Mouse (Mus musculus): ENCODE measurements at regions not wholly inside any gene's neighbourhood (a gene's known extent, or its start where the extent isn't known, plus 50 kb on each side); places are given as distances from the start of the nearest gene placed in this dataset.
"Not testable (repeated sequence)": the region's sequence is repeated elsewhere in the genome, so short reads cannot be mapped to it uniquely, and the experiment has no call there.

- H3K27ac ChIP-seq (ENCODE audit: low read length); H3K4me1 ChIP-seq (ENCODE audit: control insufficient read depth, insufficient read depth, low read length); H3K27me3 ChIP-seq (ENCODE audit: control insufficient read depth, insufficient read depth, low read depth, low read length); H3K36me3 ChIP-seq (ENCODE audit: control insufficient read depth, insufficient read depth, low read length); ATAC-seq; H3K4me3 ChIP-seq (ENCODE audit: low read depth, low read length); H3K4me2 ChIP-seq (ENCODE audit: low read length); H3K9ac ChIP-seq (ENCODE audit: low read depth, low read length); H3K9me3 ChIP-seq (replicated peaks; ENCODE audit: control insufficient read depth, low read length, poor library complexity, severe bottlenecking): not testable (repeated sequence)
- 74% methylated on average over 3 of the region's 4 CpGs for WGBS
Measured at GRCm38 (mm10) chr12:20802027-20802426, 188.2 kb upstream of the Asap2 start.

GRCm38 (mm10) chr12:20805466-20805865, 184.8 kb upstream of the Asap2 start:
- H3K9me3 ChIP-seq (replicated peaks; ENCODE audit: control insufficient read depth, low read length, poor library complexity, severe bottlenecking): peaks cover 13% of the 10 kb centered on the region; the same call in 1 of the 2 replicates
- H3K4me3 ChIP-seq (ENCODE audit: low read depth, low read length); H3K4me2 ChIP-seq (ENCODE audit: low read length); H3K36me3 ChIP-seq (ENCODE audit: control insufficient read depth, insufficient read depth, low read length); ATAC-seq; H3K27me3 ChIP-seq (ENCODE audit: control insufficient read depth, insufficient read depth, low read depth, low read length); H3K4me1 ChIP-seq (ENCODE audit: control insufficient read depth, insufficient read depth, low read length); H3K9ac ChIP-seq (ENCODE audit: low read depth, low read length); H3K27ac ChIP-seq (ENCODE audit: low read length): not testable (repeated sequence)
- WGBS: 93% methylated on average over 4 of the region's 5 CpGs

- peaks cover 16% of the 10 kb centered on the region; the same call in 1 of the 2 replicates for H3K9me3 ChIP-seq (replicated peaks; ENCODE audit: control insufficient read depth, low read length, poor library complexity, severe bottlenecking)
- H3K27ac ChIP-seq (ENCODE audit: low read length): no peak overlapping the region
- H3K9ac ChIP-seq (ENCODE audit: low read depth, low read length): no peak overlapping the region
- ATAC-seq: no peak
- no peaks in the 10 kb centered on the region for H3K27me3 ChIP-seq (ENCODE audit: control insufficient read depth, insufficient read depth, low read depth, low read length)
- H3K36me3 ChIP-seq (ENCODE audit: control insufficient read depth, insufficient read depth, low read length): no peaks in the 10 kb centered on the region
- no peak overlapping the region for H3K4me2 ChIP-seq (ENCODE audit: low read length)
- no peak overlapping the region for H3K4me3 ChIP-seq (ENCODE audit: low read depth, low read length)
- 97% methylated on average over 2 of the region's 2 CpGs for WGBS
- no peaks in the 10 kb centered on the region for H3K4me1 ChIP-seq (ENCODE audit: control insufficient read depth, insufficient read depth, low read length)
Measured at GRCm38 (mm10) chr12:20806681-20807080, 183.6 kb upstream of the Asap2 start.

GRCm38 (mm10) chr12:20813836-20814235, 176.4 kb upstream of the Asap2 start:
- not testable (repeated sequence) for H3K4me2 ChIP-seq (ENCODE audit: low read length)
- H3K9me3 ChIP-seq (replicated peaks; ENCODE audit: control insufficient read depth, low read length, poor library complexity, severe bottlenecking): peaks cover 35% of the 10 kb centered on the region

GRCm38 (mm10) chr12:20815121-20815520, 175.1 kb upstream of the Asap2 start:
- H3K4me3 ChIP-seq (ENCODE audit: low read depth, low read length): peak overlapping the region; percentile 14; the same call in 1 of the 2 replicates
- 30% methylated on average over 40 of the region's 40 CpGs for WGBS
- 0 out of 2 replicates have a peak overlapping the region, but pooled peaks have one; percentile 12 for H3K4me2 ChIP-seq (ENCODE audit: low read length)
- not testable (repeated sequence) for H3K36me3 ChIP-seq (ENCODE audit: control insufficient read depth, insufficient read depth, low read length); H3K27ac ChIP-seq (ENCODE audit: low read length); H3K4me1 ChIP-seq (ENCODE audit: control insufficient read depth, insufficient read depth, low read length); ATAC-seq; H3K27me3 ChIP-seq (ENCODE audit: control insufficient read depth, insufficient read depth, low read depth, low read length); H3K9ac ChIP-seq (ENCODE audit: low read depth, low read length)
- H3K9me3 ChIP-seq (replicated peaks; ENCODE audit: control insufficient read depth, low read length, poor library complexity, severe bottlenecking): peaks cover 33% of the 10 kb centered on the region

More at GRCm38 (mm10) chr12:20813836-20814235, 176.4 kb upstream of the Asap2 start:
- not testable (repeated sequence) for H3K27me3 ChIP-seq (ENCODE audit: control insufficient read depth, insufficient read depth, low read depth, low read length); H3K36me3 ChIP-seq (ENCODE audit: control insufficient read depth, insufficient read depth, low read length); H3K4me3 ChIP-seq (ENCODE audit: low read depth, low read length); H3K4me1 ChIP-seq (ENCODE audit: control insufficient read depth, insufficient read depth, low read length); ATAC-seq; H3K27ac ChIP-seq (ENCODE audit: low read length); H3K9ac ChIP-seq (ENCODE audit: low read depth, low read length)
- 79% methylated on average over 6 of the region's 6 CpGs for WGBS

GRCm38 (mm10) chr12:20815599-20815998, 174.7 kb upstream of the Asap2 start:
- no peaks in the 10 kb centered on the region for H3K36me3 ChIP-seq (ENCODE audit: control insufficient read depth, insufficient read depth, low read length)
- H3K4me1 ChIP-seq (ENCODE audit: control insufficient read depth, insufficient read depth, low read length): no peaks in the 10 kb centered on the region
- H3K27ac ChIP-seq (ENCODE audit: low read length): no peak overlapping the region
- peaks cover 28% of the 10 kb centered on the region for H3K9me3 ChIP-seq (replicated peaks; ENCODE audit: control insufficient read depth, low read length, poor library complexity, severe bottlenecking)
- whole genome bisulfite sequencing: 14% methylated on average over 32 of the region's 38 CpGs
- H3K9ac ChIP-seq (ENCODE audit: low read depth, low read length): no peak overlapping the region
- no peak overlapping the region for H3K4me2 ChIP-seq (ENCODE audit: low read length)
- H3K27me3 ChIP-seq (ENCODE audit: control insufficient read depth, insufficient read depth, low read depth, low read length): no peaks in the 10 kb centered on the region
- ATAC-seq: 0 out of 2 replicates have a peak, but pooled peaks have one; percentile 21
- H3K4me3 ChIP-seq (ENCODE audit: low read depth, low read length): peak overlapping the region; percentile 14; the same call in 1 of the 2 replicates

GRCm38 (mm10) chr12:20843661-20844320, 146.5 kb upstream of the Asap2 start:
- not testable (repeated sequence) for H3K27me3 ChIP-seq (ENCODE audit: control insufficient read depth, insufficient read depth, low read depth, low read length); H3K4me3 ChIP-seq (ENCODE audit: low read depth, low read length); H3K4me1 ChIP-seq (ENCODE audit: control insufficient read depth, insufficient read depth, low read length); ATAC-seq; H3K36me3 ChIP-seq (ENCODE audit: control insufficient read depth, insufficient read depth, low read length); H3K27ac ChIP-seq (ENCODE audit: low read length); H3K9ac ChIP-seq (ENCODE audit: low read depth, low read length); H3K4me2 ChIP-seq (ENCODE audit: low read length)
- H3K9me3 ChIP-seq (replicated peaks; ENCODE audit: control insufficient read depth, low read length, poor library complexity, severe bottlenecking): peaks cover 25% of the 10 kb centered on the region; the same call in 1 of the 2 replicates
- WGBS: 71% methylated on average over 4 of the region's 4 CpGs

GRCm38 (mm10) chr12:20844873-20845272, 145.4 kb upstream of the Asap2 start:
- WGBS: 56% methylated on average over 7 of the region's 7 CpGs
- H3K4me1 ChIP-seq (ENCODE audit: control insufficient read depth, insufficient read depth, low read length); ATAC-seq; H3K9ac ChIP-seq (ENCODE audit: low read depth, low read length); H3K36me3 ChIP-seq (ENCODE audit: control insufficient read depth, insufficient read depth, low read length); H3K27ac ChIP-seq (ENCODE audit: low read length); H3K4me2 ChIP-seq (ENCODE audit: low read length); H3K27me3 ChIP-seq (ENCODE audit: control insufficient read depth, insufficient read depth, low read depth, low read length): not testable (repeated sequence)
- Histone ChIP-seq H3K9me3 (replicated peaks; ENCODE audit: control insufficient read depth, low read length, poor library complexity, severe bottlenecking) (peaks cover 22% of the 10 kb centered on the region; the same call in 1 of the 2 replicates), H3K4me3 (ENCODE audit: low read depth, low read length) (peak overlapping the region; percentile 19; the same call in 1 of the 2 replicates)

GRCm38 (mm10) chr12:20845297-20845696, 145.0 kb upstream of the Asap2 start:
- peak overlapping the region; percentile 19 for H3K4me3 ChIP-seq (ENCODE audit: low read depth, low read length)
- ATAC-seq: no peak
- no peaks in the 10 kb centered on the region for H3K27me3 ChIP-seq (ENCODE audit: control insufficient read depth, insufficient read depth, low read depth, low read length)
- no peak overlapping the region for H3K9ac ChIP-seq (ENCODE audit: low read depth, low read length)
- H3K4me2 ChIP-seq (ENCODE audit: low read length): no peak overlapping the region
- H3K27ac ChIP-seq (ENCODE audit: low read length): no peak overlapping the region
- no peaks in the 10 kb centered on the region for H3K36me3 ChIP-seq (ENCODE audit: control insufficient read depth, insufficient read depth, low read length)
- H3K9me3 ChIP-seq (replicated peaks; ENCODE audit: control insufficient read depth, low read length, poor library complexity, severe bottlenecking): peaks cover 22% of the 10 kb centered on the region; the same call in 1 of the 2 replicates
- H3K4me1 ChIP-seq (ENCODE audit: control insufficient read depth, insufficient read depth, low read length): no peaks in the 10 kb centered on the region
- 57% methylated on average over 17 of the region's 17 CpGs for WGBS
